Mouse (Mus musculus): Measurements from ENCODE around the gene Gbp4.

DNA sequence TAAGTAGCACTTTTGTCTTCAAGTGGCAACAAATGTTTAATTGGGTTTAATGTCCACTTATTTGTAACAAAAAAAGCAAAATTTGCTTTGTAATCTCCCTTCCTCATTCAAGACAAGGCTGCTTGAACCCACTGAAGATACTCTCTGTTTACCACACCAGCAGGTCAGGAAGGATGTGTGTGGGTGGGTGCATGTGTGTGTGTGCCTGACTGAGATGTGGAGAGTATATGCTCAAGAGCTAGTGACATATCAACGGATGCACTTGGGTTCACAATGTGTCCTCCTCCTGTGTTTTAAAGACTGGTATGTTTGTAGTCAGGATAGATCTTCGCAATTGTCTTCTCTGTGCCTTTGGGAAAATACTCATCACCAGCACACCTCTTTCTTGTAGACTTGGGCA, 24.7 kb downstream of the Gbp4 start:
- TF ChIP-seq CTCF (conservative IDR thresholded peaks at IDR 0.05; ENCODE audit: low read length), result no peak
- no peak for TF ChIP-seq NANOG (IDR thresholded peaks at IDR 0.05; ENCODE audit: borderline replicate concordance, low read length)

Data from E14TG2a.4 (cell line).